Mouse (Mus musculus) kidney, adult 11 months (tissue): Measurements from ENCODE around the gene Nedd4.

Experiments used
- DNase-seq: peaks from one replicate; pipeline ENCODE4 v3.0.0; 2022

The Nedd4 gene

GRCm38 (mm10) chr9:72683268-72683667 is 21.1 kb downstream of the Nedd4 start:
- no peak for DNase-seq

GRCm38 (mm10) chr9:72685231-72685630 is 23.1 kb downstream of the Nedd4 start:
- DNase-seq, result no peak

GRCm38 (mm10) chr9:72686506-72686905 is 24.4 kb downstream of the Nedd4 start:
- no peak for DNase-seq

- DNase-seq, result no peak
Measured at GRCm38 (mm10) chr9:72689522-72689921, 27.4 kb downstream of the Nedd4 start.

- no peak for DNase-seq
Measured at GRCm38 (mm10) chr9:72690811-72691210, 28.7 kb downstream of the Nedd4 start.

GRCm38 (mm10) chr9:72691942-72692341 is 29.8 kb downstream of the Nedd4 start:
- no peak for DNase-seq

GRCm38 (mm10) chr9:72693081-72693696 is 31.0 kb downstream of the Nedd4 start:
- DNase-seq, result no peak

- DNase-seq, result no peak
Measured at GRCm38 (mm10) chr9:72693861-72694260, 31.7 kb downstream of the Nedd4 start.

- no peak for DNase-seq
Measured at GRCm38 (mm10) chr9:72696508-72696907, 34.4 kb downstream of the Nedd4 start.

GRCm38 (mm10) chr9:72697779-72698178 is 35.6 kb downstream of the Nedd4 start:
- no peak for DNase-seq

- DNase-seq, result peak; percentile 44
Measured at GRCm38 (mm10) chr9:72699702-72700101, 37.6 kb downstream of the Nedd4 start.

GRCm38 (mm10) chr9:72701441-72701840 is 39.3 kb downstream of the Nedd4 start:
- no peak for DNase-seq

- peak; percentile 55 for DNase-seq
Measured at GRCm38 (mm10) chr9:72702075-72702474, 39.9 kb downstream of the Nedd4 start.

GRCm38 (mm10) chr9:72703142-72703541 is 41.0 kb downstream of the Nedd4 start:
- DNase-seq, result no peak

- peak; percentile 31 for DNase-seq
Measured at GRCm38 (mm10) chr9:72703754-72704153, 41.6 kb downstream of the Nedd4 start.

- DNase-seq, result no peak
Measured at GRCm38 (mm10) chr9:72705270-72705669, 43.1 kb downstream of the Nedd4 start.

- no peak for DNase-seq
Measured at GRCm38 (mm10) chr9:72707999-72708398, 45.9 kb downstream of the Nedd4 start.

- DNase-seq, result no peak
Measured at GRCm38 (mm10) chr9:72708690-72709089, 46.5 kb downstream of the Nedd4 start.

- DNase-seq, result no peak
Measured at GRCm38 (mm10) chr9:72710060-72710459, 47.9 kb downstream of the Nedd4 start.

- DNase-seq, result peak; percentile 92
Measured at GRCm38 (mm10) chr9:72714945-72715344, 52.8 kb downstream of the Nedd4 start.

- no peak for DNase-seq
Measured at GRCm38 (mm10) chr9:72716200-72716599, 54.1 kb downstream of the Nedd4 start.

- DNase-seq, result no peak
Measured at GRCm38 (mm10) chr9:72719143-72719542, 57.0 kb downstream of the Nedd4 start.

- no peak for DNase-seq
Measured at GRCm38 (mm10) chr9:72721221-72721620, 59.1 kb downstream of the Nedd4 start.

GRCm38 (mm10) chr9:72722622-72723021 is 60.5 kb downstream of the Nedd4 start:
- DNase-seq, result no peak

GRCm38 (mm10) chr9:72724491-72725221 is 62.5 kb downstream of the Nedd4 start:
- no peak for DNase-seq
